Mouse (Mus musculus) E14TG2a.4 (cell line): ENCODE results near the gene Nmnat2.
A peak's percentile ranks its signal among the peaks of the same experiment; 100 is the strongest.

ENCODE experiments used
- H3K27me3 ChIP-seq: 2 replicates; pipeline ENCODE4 v1.6.1; 2014; ENCODE audit warnings: low read length, control low read depth; ENCODE audit not compliant: insufficient read depth
- H3K36me3 ChIP-seq: 2 replicates; pipeline ENCODE4 v1.6.1; 2014; ENCODE audit warnings: low read length, control low read depth; ENCODE audit not compliant: insufficient read depth
- H3K4me1 ChIP-seq: replicated peaks from 2 replicates; pipeline ENCODE4 v1.6.1; 2014; ENCODE audit warnings: low read depth, low read length, control low read depth
- H3K4me3 ChIP-seq: replicated peaks from 2 replicates; pipeline ENCODE4 v1.5.1; 2014; ENCODE audit warnings: mild to moderate bottlenecking, low read length
- H3K9me3 ChIP-seq: 2 replicates; pipeline ENCODE4 v1.6.1; 2014; ENCODE audit warnings: low read length, control low read depth
- CTCF ChIP-seq: conservative IDR thresholded peaks from 2 replicates; pipeline ENCODE4 v1.5.1; 2014; ENCODE audit warnings: low read length
- NANOG ChIP-seq: IDR thresholded peaks from 2 replicates; pipeline ENCODE4 v1.6.1; 2014; ENCODE audit warnings: borderline replicate concordance, low read length, mixed read lengths
- POU5F1 ChIP-seq: IDR thresholded peaks from 2 replicates; pipeline ENCODE4 v1.6.1; 2014; ENCODE audit warnings: low read length, borderline replicate concordance

Gene Nmnat2

GRCm38 (mm10) chr1:153009338-153009737 lies 54.5 kb downstream of the Nmnat2 start:
- Histone ChIP-seq H3K9me3 (no peaks in the 10 kb centered on the region), H3K36me3 (no peaks in the 10 kb centered on the region), H3K4me3 (peak overlapping the region; percentile 55), H3K4me1 (peaks cover 91% of the 10 kb centered on the region), H3K27me3 (no peaks in the 10 kb centered on the region)
- TF ChIP-seq CTCF (no peak), POU5F1 (no peak), NANOG (no peak; the same call in 1 of the 2 replicates)

DNA sequence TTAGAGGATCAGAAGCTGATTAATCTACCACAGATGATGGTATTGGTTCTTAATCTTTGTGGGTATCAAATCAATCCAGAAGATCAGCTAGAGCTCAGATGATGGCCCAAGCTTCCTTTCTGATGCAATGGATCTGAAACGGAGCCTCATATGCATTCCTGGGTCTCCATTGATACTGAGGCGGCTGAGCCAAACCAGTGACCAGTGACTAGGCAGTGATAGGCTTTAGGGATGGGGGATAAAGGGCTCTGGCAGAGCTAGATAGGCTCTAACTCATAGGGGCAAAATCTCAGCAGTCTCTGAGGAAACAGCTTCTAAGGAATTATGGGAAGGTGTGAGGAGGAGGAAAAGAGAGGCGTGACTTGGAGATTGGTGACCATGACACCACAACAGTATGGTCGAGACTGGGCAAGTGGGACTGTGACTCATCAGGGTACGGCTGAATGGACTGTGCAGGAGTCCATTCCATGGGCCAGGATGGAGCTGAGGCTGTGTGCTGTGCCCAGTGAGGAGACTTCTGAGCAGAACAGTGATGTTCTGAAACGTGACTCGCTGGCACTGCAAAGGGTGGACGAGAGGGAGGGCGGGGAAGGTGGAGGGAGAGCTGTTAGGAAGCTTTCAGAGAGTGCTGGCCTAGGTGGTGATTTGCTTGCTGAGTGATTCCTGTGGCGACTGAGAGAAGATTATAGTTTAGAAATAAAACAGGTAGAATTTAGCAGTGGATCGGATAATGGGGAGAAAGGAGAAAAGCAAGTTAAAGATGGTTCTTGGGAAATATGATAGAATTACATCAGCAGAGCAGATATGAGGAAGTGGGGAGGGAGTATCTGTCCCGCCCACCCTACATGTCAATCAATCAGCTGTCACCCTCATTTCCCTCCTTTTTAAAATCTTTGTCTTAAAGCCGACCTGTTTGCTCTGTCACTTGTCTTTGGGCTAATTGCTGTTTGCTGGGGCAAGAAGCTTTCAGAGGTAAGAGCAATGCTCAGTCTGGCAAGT lies 55.9 kb downstream of the Nmnat2 start:
- H3K4me3 ChIP-seq: peak overlapping the region; percentile 51
- no peak for TF ChIP-seq POU5F1
- TF ChIP-seq CTCF: no peak
- TF ChIP-seq NANOG: no peak
- H3K4me1 ChIP-seq: peaks cover 96% of the 10 kb centered on the region
- no peaks in the 10 kb centered on the region for H3K27me3 ChIP-seq
- H3K9me3 ChIP-seq: no peaks in the 10 kb centered on the region
- no peaks in the 10 kb centered on the region for H3K36me3 ChIP-seq

DNA sequence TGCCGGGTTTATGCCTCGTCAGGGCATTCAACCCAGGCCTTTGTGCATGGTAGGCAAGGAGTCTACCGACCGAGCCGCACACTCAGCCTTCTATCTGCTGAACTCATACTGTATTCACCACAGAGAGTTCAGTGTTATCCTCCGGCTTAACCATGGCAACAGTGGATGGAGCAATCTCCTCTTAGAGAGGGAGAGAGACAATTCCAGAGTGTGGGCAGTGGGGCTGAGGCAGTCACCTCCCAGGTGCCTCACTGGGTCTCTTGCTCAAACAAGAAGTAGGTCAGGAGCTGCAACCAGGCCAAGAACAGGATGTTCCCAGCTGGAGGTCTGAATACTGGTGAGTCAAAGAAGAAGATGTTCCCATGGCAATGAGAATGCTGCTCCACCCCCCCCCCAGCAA lies 56.8 kb downstream of the Nmnat2 start:
- TF ChIP-seq CTCF (no peak), NANOG (no peak), POU5F1 (no peak)
- Histone ChIP-seq H3K9me3 (no peaks in the 10 kb centered on the region; the same call in 1 of the 2 replicates), H3K4me3 (peak overlapping the region; percentile 51), H3K4me1 (peaks cover 88% of the 10 kb centered on the region), H3K36me3 (no peaks in the 10 kb centered on the region), H3K27me3 (no peaks in the 10 kb centered on the region)

- no peak overlapping the region for H3K4me3 ChIP-seq
- no peaks in the 10 kb centered on the region for H3K27me3 ChIP-seq
- H3K4me1 ChIP-seq: peaks cover 76% of the 10 kb centered on the region
- no peaks in the 10 kb centered on the region; the same call in 1 of the 2 replicates for H3K9me3 ChIP-seq
- no peaks in the 10 kb centered on the region for H3K36me3 ChIP-seq
- TF ChIP-seq NANOG (no peak), POU5F1 (no peak), CTCF (no peak)
These were observed 58.9 kb downstream of the Nmnat2 start for GRCm38 (mm10) chr1:153013541-153014288.

- no peaks in the 10 kb centered on the region; the same call in 1 of the 2 replicates for H3K9me3 ChIP-seq
- no peaks in the 10 kb centered on the region for H3K36me3 ChIP-seq
- TF ChIP-seq NANOG: no peak
- no peak for TF ChIP-seq CTCF
- no peak for TF ChIP-seq POU5F1
- no peak overlapping the region for H3K4me3 ChIP-seq
- H3K27me3 ChIP-seq: no peaks in the 10 kb centered on the region
- H3K4me1 ChIP-seq: peaks cover 69% of the 10 kb centered on the region
These were observed 59.8 kb downstream of the Nmnat2 start for GRCm38 (mm10) chr1:153014431-153015186.

- Histone ChIP-seq H3K36me3 (no peaks in the 10 kb centered on the region), H3K27me3 (no peaks in the 10 kb centered on the region), H3K4me3 (no peak overlapping the region), H3K9me3 (no peaks in the 10 kb centered on the region; the same call in 1 of the 2 replicates), H3K4me1 (peaks cover 55% of the 10 kb centered on the region)
- no peak for TF ChIP-seq POU5F1
- no peak for TF ChIP-seq NANOG
- no peak for TF ChIP-seq CTCF
These were observed 61.8 kb downstream of the Nmnat2 start for GRCm38 (mm10) chr1:153016465-153017163.

- TF ChIP-seq POU5F1: no peak
- no peak for TF ChIP-seq CTCF
- no peak for TF ChIP-seq NANOG
- Histone ChIP-seq H3K27me3 (no peaks in the 10 kb centered on the region), H3K4me1 (peaks cover 42% of the 10 kb centered on the region), H3K36me3 (no peaks in the 10 kb centered on the region), H3K4me3 (no peak overlapping the region), H3K9me3 (no peaks in the 10 kb centered on the region; the same call in 1 of the 2 replicates)
These were observed 64.3 kb downstream of the Nmnat2 start for GRCm38 (mm10) chr1:153019128-153019527.

DNA sequence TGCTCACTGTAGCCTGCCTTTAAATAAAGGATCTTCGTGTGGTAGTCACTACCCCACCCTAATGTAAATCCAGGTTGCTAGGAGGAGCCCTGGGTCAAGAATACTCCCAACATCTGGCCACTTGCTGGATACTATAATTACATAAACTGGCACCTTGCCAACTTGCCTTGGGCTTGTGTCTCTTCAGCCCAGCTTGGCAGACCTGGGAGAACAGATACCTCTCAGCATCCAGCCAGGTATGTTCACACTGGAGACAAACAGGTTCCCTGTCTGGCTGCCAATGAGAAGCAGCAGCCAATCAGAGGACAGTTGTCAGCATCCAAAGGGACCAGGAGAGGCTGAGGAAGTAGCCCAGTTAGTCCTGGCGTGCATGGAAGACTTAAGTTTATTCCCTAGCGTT lies 64.8 kb downstream of the Nmnat2 start:
- TF ChIP-seq POU5F1: no peak
- TF ChIP-seq CTCF: no peak
- TF ChIP-seq NANOG: no peak
- Histone ChIP-seq H3K27me3 (no peaks in the 10 kb centered on the region), H3K4me1 (peaks cover 42% of the 10 kb centered on the region), H3K36me3 (no peaks in the 10 kb centered on the region), H3K4me3 (no peak overlapping the region), H3K9me3 (no peaks in the 10 kb centered on the region; the same call in 1 of the 2 replicates)
